Mouse (Mus musculus) lung, embryonic 16.5 days (tissue): ENCODE data around the gene Gins2. TPM values are rescaled to one million over a fixed set of nuclear protein-coding genes. Genes with fewer than 3 reads are reported as not detected.

Experiments
- ATAC-seq: fragments of 200-750 bp; cut with Nextera tagmentation; 2 replicates; pipeline ENCODE4 v1.8.0; 2017; ENCODE audit warnings: low read depth, mild to moderate bottlenecking, moderate library complexity
- H3K27ac ChIP-seq: fragments of 300-500 bp; sonication (generic); 2 replicates; pipeline ENCODE4 v1.5.1; 2014; ENCODE audit warnings: mild to moderate bottlenecking, control low read depth, low read length
- H3K27me3 ChIP-seq: fragments of 300-500 bp; sonication (generic); 2 replicates; pipeline ENCODE4 v1.6.1; 2014; ENCODE audit warnings: low read depth, low read length, mixed read lengths; ENCODE audit not compliant: control insufficient read depth, insufficient read depth
- H3K36me3 ChIP-seq: fragments of 300-500 bp; sonication (generic); 2 replicates; pipeline ENCODE4 v1.6.1; 2014; ENCODE audit warnings: low read length; ENCODE audit not compliant: control insufficient read depth, insufficient read depth
- H3K4me1 ChIP-seq: fragments of 300-500 bp; sonication (generic); replicated peaks from 2 replicates; pipeline ENCODE4 v1.6.1; 2014; ENCODE audit warnings: low read length, mixed read lengths; ENCODE audit not compliant: control insufficient read depth, insufficient read depth
- H3K4me2 ChIP-seq: fragments of 300-500 bp; sonication (generic); 2 replicates; pipeline ENCODE4 v1.6.1; 2014; ENCODE audit warnings: low read depth, low read length, control low read depth
- H3K4me3 ChIP-seq: fragments of 300-500 bp; sonication (generic); 2 replicates; pipeline ENCODE4 v1.5.1; 2014; ENCODE audit warnings: mild to moderate bottlenecking, low read length, control low read depth
- H3K9ac ChIP-seq: fragments of 300-500 bp; sonication (generic); 2 replicates; pipeline ENCODE4 v1.6.1; 2014; ENCODE audit warnings: low read length, control low read depth
- H3K9me3 ChIP-seq: fragments of 300-500 bp; sonication (generic); 2 replicates; pipeline ENCODE4 v1.6.1; 2016; ENCODE audit warnings: low read length; ENCODE audit not compliant: control insufficient read depth
- WGBS: fragments of 180-500 bp; shearing (Covaris S2); extraction: QIAGEN DNeasy Blood & Tissue Kit; methylation state at CpG from one replicate; pipeline ENCODE4 v1.1.7; 2014; 5-methylcytosine and 5-hydroxymethylcytosine counted together
- polyA plus RNA-seq: library from polyadenylated mRNA; unstranded; fragments of >200 nt; fragmentation: Nextera tagmentation; extraction: Ambion mirVana; gene quantifications from 2 replicates; pipeline ENCODE4 v1.2.1, GENCODE M21; 2015

The Gins2 gene
- polyA plus RNA-seq, 1 experiment from 2014 or later: 99.5 TPM

DNA sequence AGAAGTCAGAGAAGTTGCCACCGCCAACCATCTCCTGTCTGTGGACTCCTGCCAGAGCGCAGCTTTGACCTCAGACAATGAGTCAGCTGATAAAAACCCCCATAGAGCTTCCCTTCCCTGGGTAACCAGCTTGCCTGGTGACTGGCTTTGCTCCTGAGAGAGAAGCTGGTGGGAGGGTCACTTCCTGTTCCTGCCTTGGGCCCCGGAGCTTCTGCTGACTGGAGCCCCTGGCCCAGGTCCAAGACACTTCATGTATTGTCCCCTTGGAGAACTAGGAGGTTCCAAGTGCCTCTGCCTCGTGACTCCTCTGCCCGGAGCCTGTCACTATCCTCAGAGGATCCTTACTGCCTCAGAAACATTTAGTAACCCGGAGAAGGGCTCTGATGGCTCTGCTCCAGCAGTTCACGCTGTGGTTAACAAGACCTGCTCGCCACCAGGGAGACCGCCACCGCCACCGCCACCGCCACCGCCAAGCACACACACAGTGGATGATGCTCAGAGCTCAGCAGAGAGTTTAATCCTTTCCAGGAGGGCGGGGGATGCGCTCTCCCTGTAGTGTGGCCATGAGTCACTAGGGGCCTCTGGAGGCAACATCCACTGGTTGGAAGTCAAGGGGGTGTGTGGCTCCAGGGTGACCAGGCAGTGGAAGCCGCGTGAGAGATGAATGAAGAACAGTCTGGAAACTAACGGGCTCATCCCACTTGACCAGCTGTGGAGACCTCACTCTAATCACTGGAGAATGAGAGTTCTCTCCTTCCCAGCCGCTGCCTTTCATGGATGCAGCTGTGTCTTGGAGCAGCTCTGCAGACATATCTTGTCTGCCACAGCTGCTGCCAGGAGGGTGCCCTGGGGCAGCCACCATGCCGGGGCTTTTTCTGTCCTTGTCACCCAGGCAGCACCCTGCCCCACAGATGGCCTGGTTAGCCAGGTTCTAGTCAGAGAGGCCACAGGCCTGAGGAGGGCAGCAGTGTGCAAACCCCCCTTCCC is 25.0 kb downstream of the Gins2 start:
- Histone ChIP-seq H3K4me1 (peaks cover 41% of the 10 kb centered on the region), H3K9ac (no peak overlapping the region), H3K9me3 (no peaks in the 10 kb centered on the region), H3K27me3 (no peaks in the 10 kb centered on the region), H3K4me2 (peak overlapping the region; percentile 7), H3K27ac (peak overlapping the region; percentile 53), H3K4me3 (no peak overlapping the region), H3K36me3 (peaks cover 30% of the 10 kb centered on the region)
- ATAC-seq: peak; percentile 85
- 22% methylated on average over 20 of the region's 20 CpGs for WGBS

- no peak for ATAC-seq
- Histone ChIP-seq H3K4me1 (peaks cover 41% of the 10 kb centered on the region), H3K27me3 (no peaks in the 10 kb centered on the region), H3K4me3 (no peak overlapping the region), H3K4me2 (no peak overlapping the region), H3K9ac (peak overlapping the region; percentile 31; the same call in 1 of the 2 replicates), H3K9me3 (no peaks in the 10 kb centered on the region), H3K36me3 (peaks cover 21% of the 10 kb centered on the region), H3K27ac (peak overlapping the region; percentile 53)
- 28% methylated on average over 8 of the region's 8 CpGs for WGBS
Measured at GRCm38 (mm10) chr8:120563348-120563724, 25.8 kb downstream of the Gins2 start.

DNA sequence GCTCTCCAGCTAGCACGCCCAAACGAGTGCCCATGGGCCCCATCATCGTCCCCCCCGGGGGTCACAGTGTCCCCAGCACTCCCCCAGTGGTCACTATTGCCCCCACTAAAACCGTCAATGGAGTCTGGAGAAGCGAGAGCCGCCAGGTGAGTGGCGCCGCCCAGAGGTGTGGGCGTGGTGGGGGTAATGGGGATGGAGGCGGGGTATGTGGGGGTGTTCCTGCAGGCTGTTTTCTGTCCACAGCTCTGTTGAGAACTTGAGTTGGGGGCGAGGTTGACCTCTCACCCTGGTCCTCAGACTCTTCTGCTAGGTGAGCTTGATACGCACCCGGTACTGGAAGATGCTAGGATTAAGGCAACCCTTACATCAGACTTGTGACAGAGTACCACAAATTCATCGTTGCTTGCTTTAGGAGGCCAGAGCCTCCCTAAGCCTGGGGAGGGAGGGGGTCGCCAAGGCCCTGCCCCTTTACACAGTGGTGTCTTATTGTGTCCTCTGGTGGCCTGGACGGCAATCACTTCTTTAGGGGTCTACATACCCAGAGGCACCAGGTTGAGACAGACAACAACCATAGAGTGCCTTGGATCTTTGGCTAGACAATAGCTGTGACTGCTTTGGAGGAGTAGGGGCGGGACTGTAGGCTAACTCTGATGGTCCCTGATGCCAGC is 26.3 kb downstream of the Gins2 start:
- 87% methylated on average over 18 of the region's 18 CpGs for WGBS

DNA sequence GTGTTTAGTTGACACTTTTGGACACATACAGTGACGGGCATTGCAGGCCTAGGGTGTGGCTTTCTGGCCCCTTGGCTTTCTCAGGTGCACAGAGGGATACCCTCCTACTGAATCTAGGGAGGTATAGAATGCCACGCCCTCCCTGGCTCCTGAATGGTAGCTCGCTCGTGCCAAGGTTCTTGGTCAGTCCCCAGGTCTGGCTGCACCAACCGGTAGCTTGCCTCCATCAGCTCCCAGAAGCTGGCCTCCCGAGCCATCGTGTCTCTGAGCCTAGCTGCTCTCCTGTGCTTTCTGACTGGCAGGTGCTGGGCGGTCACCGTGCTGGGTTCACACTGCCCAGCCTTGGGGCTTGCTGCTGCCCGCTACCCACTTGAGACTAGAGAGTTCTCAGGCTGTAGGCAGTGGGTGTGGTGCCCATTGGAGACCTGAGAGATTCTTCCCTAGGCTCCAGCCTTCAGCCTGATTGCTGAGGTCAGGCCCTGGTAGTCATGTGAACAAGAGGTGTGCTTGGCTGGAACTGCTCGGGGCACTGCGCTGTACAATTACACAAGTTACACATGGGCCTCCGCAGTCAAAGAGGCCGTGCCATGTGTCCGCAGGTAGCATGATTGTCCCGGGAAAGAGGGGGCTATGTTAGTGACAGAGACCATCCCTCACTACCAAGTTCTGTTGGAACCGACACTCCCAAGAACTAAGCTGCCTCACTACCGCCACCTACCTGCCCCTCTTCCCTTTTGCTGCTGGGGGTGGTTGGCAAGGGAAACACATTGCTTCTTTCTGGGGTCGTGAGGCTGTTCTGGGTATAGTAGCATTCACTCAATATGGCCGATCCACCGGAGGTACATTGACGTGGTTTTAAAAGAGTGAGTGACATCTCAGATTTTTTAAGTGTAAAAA is 27.3 kb downstream of the Gins2 start:
- Histone ChIP-seq H3K27ac (no peak overlapping the region), H3K36me3 (peaks cover 6% of the 10 kb centered on the region), H3K9ac (no peak overlapping the region), H3K9me3 (no peaks in the 10 kb centered on the region), H3K4me1 (peaks cover 49% of the 10 kb centered on the region), H3K4me3 (no peak overlapping the region), H3K4me2 (no peak overlapping the region), H3K27me3 (no peaks in the 10 kb centered on the region)
- WGBS: 76% methylated on average over 22 of the region's 22 CpGs
- ATAC-seq: no peak

More for the DNA sequence above, 26.3 kb downstream of the Gins2 start:
- ATAC-seq: no peak
- H3K9ac ChIP-seq: peak overlapping the region; percentile 31; the same call in 1 of the 2 replicates
- peak overlapping the region; percentile 53 for H3K27ac ChIP-seq
- H3K4me3 ChIP-seq: no peak overlapping the region
- H3K27me3 ChIP-seq: no peaks in the 10 kb centered on the region
- H3K36me3 ChIP-seq: peaks cover 16% of the 10 kb centered on the region
- no peaks in the 10 kb centered on the region for H3K9me3 ChIP-seq
- no peak overlapping the region for H3K4me2 ChIP-seq
- H3K4me1 ChIP-seq: peaks cover 41% of the 10 kb centered on the region

GRCm38 (mm10) chr8:120560535-120560934 is 28.6 kb downstream of the Gins2 start:
- Histone ChIP-seq H3K4me1 (peaks cover 60% of the 10 kb centered on the region), H3K27me3 (no peaks in the 10 kb centered on the region), H3K27ac (no peak overlapping the region), H3K9me3 (no peaks in the 10 kb centered on the region), H3K4me3 (no peak overlapping the region), H3K9ac (no peak overlapping the region), H3K36me3 (no peaks in the 10 kb centered on the region; the same call in 1 of the 2 replicates), H3K4me2 (no peak overlapping the region)
- 92% methylated on average over 5 of the region's 5 CpGs for WGBS
- no peak for ATAC-seq

GRCm38 (mm10) chr8:120559654-120560053 is 29.4 kb downstream of the Gins2 start:
- no peaks in the 10 kb centered on the region; the same call in 1 of the 2 replicates for H3K36me3 ChIP-seq
- no peak overlapping the region for H3K4me2 ChIP-seq
- WGBS: 71% methylated on average over 11 of the region's 11 CpGs
- H3K9me3 ChIP-seq: no peaks in the 10 kb centered on the region
- no peak for ATAC-seq
- H3K9ac ChIP-seq: no peak overlapping the region
- H3K27me3 ChIP-seq: no peaks in the 10 kb centered on the region
- no peak overlapping the region for H3K4me3 ChIP-seq
- H3K27ac ChIP-seq: no peak overlapping the region
- H3K4me1 ChIP-seq: peaks cover 52% of the 10 kb centered on the region

- Histone ChIP-seq H3K27ac (no peak overlapping the region), H3K9ac (no peak overlapping the region), H3K4me3 (no peak overlapping the region), H3K4me1 (peaks cover 37% of the 10 kb centered on the region), H3K36me3 (peaks cover 6% of the 10 kb centered on the region), H3K9me3 (no peaks in the 10 kb centered on the region), H3K27me3 (no peaks in the 10 kb centered on the region), H3K4me2 (no peak overlapping the region)
- ATAC-seq: no peak
- 90% methylated on average over 3 of the region's 4 CpGs for WGBS
Measured at GRCm38 (mm10) chr8:120558162-120558561, 30.9 kb downstream of the Gins2 start.

GRCm38 (mm10) chr8:120557170-120557965 is 31.7 kb downstream of the Gins2 start:
- peak; percentile 29; the same call in 1 of the 2 replicates for ATAC-seq
- Histone ChIP-seq H3K4me3 (no peak overlapping the region), H3K4me1 (peaks cover 29% of the 10 kb centered on the region), H3K9me3 (no peaks in the 10 kb centered on the region), H3K9ac (no peak overlapping the region), H3K27me3 (no peaks in the 10 kb centered on the region), H3K4me2 (no peak overlapping the region), H3K27ac (no peak overlapping the region), H3K36me3 (peaks cover 6% of the 10 kb centered on the region)
- WGBS: 49% methylated on average over 15 of the region's 15 CpGs
